Mouse (Mus musculus) heart, embryonic 15.5 days (tissue): ENCODE results near the gene Prdx5. TPM values are rescaled to one million over a fixed set of nuclear protein-coding genes. Genes with fewer than 3 reads are reported as not detected.

Source experiments
- ATAC-seq: fragments of 200-750 bp; cut with Nextera tagmentation; replicated peaks from 2 replicates; pipeline ENCODE4 v1.8.0; 2017; ENCODE audit warnings: low read depth, moderate TSS enrichment; ENCODE audit not compliant: insufficient number of reproducible peaks, insufficient read depth, low FRiP score
- H3K27ac ChIP-seq: fragments of 300-500 bp; sonication (generic); 2 replicates; pipeline ENCODE4 v1.5.1; 2015; ENCODE audit warnings: mild to moderate bottlenecking, inconsistent platforms
- H3K27me3 ChIP-seq: fragments of 300-500 bp; sonication (generic); 2 replicates; pipeline ENCODE4 v1.6.1; 2015; ENCODE audit warnings: inconsistent platforms
- H3K36me3 ChIP-seq: fragments of 300-500 bp; sonication (generic); 2 replicates; pipeline ENCODE4 v1.6.1; 2015; ENCODE audit warnings: mild to moderate bottlenecking, inconsistent platforms
- H3K4me1 ChIP-seq: fragments of 300-500 bp; sonication (generic); replicated peaks from 2 replicates; pipeline ENCODE4 v1.6.1; 2015; ENCODE audit warnings: inconsistent platforms
- H3K4me2 ChIP-seq: fragments of 300-500 bp; sonication (generic); 2 replicates; pipeline ENCODE4 v1.6.1; 2015; ENCODE audit warnings: inconsistent platforms, mild to moderate bottlenecking, moderate library complexity
- H3K4me3 ChIP-seq: fragments of 300-500 bp; sonication (generic); 2 replicates; pipeline ENCODE4 v1.5.1; 2015; ENCODE audit warnings: mild to moderate bottlenecking, inconsistent platforms
- H3K9ac ChIP-seq: fragments of 300-500 bp; sonication (generic); 2 replicates; pipeline ENCODE4 v1.6.1; 2015; ENCODE audit warnings: mild to moderate bottlenecking, inconsistent platforms
- H3K9me3 ChIP-seq: fragments of 300-500 bp; sonication (generic); replicated peaks from 2 replicates; pipeline ENCODE4 v1.6.1; 2016; ENCODE audit warnings: inconsistent platforms
- WGBS: fragments of 180-500 bp; shearing (Covaris S2); methylation state at CpG from one replicate; pipeline ENCODE4 v1.1.7; 2015; ENCODE audit warnings: mixed read lengths; 5-methylcytosine and 5-hydroxymethylcytosine counted together
- polyA plus RNA-seq: library from polyadenylated mRNA; unstranded; fragments of >200 nt; fragmentation: Nextera tagmentation; extraction: Ambion mirVana; gene quantifications from 2 replicates; pipeline ENCODE4 v1.2.1, GENCODE M21; 2015

Gene Prdx5
- polyA plus RNA-seq, result 302 and 344 TPM in 2 replicates

DNA sequence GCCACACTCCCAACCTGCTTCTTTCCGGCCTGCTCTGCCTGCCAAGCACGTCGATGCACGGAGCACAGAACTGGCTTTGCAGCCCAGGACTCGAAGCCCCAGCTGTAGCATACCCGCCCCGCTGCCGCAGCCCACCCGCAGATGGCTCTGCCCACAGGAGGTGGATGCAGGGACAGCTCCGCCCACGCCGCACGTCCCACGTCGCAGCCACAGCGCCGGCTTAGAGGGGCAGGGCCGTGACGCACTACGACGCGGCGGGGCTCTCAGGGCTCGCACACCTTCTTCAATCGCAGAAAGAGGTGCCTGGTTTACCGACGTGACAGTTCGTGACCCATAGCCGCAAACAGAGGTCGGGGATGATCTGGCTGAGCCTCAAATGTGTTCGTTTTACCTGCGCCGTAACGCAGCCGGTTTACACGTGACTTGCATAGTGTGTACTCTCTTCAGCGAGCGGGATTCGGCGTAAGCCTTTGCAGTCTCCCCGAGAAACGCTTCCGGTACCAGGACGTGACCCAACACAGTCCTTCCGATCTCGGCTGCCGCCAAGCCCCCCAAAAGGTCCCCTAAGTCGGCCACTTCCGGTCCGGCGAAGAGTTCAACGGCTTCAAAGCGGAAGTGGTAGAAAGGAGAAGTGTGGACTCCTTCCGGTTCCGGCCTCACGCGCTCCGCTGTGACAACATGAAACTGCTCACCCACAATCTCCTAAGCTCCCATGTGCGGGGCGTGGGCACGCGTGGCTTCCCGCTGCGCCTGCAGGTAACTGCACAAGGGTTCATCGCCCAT lies at the start of gene Prdx5, which contains the start of gene Trmt112:
Prdx5 (minus strand) TSS at position 600 of the 783 bp plus-strand sequence.
Trmt112 (plus strand) TSS at position 192 of the 783 bp plus-strand sequence.
- Histone ChIP-seq H3K27me3 (no peaks in the 10 kb centered on the region), H3K4me3 (peak within 1 kb of the TSS; percentile 80), H3K36me3 (peaks cover 54% of the 10 kb centered on the region), H3K9ac (peak within 1 kb of the TSS; percentile 76), H3K4me2 (peak within 1 kb of the TSS; percentile 83), H3K9me3 (no peaks in the 10 kb centered on the region), H3K27ac (peak within 1 kb of the TSS; percentile 100), H3K4me1 (peaks cover 30% of the 10 kb centered on the region)
- WGBS, result under 1% methylated on average over 65 of the region's 65 CpGs
- peak; percentile 90 for ATAC-seq

GRCm38 (mm10) chr19:6956461-6956860 lies 46.6 kb upstream of the Prdx5 start:
- Histone ChIP-seq H3K4me1 (peaks cover 43% of the 10 kb centered on the region), H3K27ac (no peak overlapping the region), H3K9ac (0 out of 2 replicates have a peak overlapping the region, but pooled peaks have one; percentile 14), H3K4me3 (no peak overlapping the region), H3K27me3 (no peaks in the 10 kb centered on the region), H3K36me3 (peaks cover 50% of the 10 kb centered on the region; the same call in 1 of the 2 replicates), H3K9me3 (no peaks in the 10 kb centered on the region), H3K4me2 (no peak overlapping the region)
- no peak for ATAC-seq
- WGBS, result 82% methylated on average over 10 of the region's 10 CpGs

DNA sequence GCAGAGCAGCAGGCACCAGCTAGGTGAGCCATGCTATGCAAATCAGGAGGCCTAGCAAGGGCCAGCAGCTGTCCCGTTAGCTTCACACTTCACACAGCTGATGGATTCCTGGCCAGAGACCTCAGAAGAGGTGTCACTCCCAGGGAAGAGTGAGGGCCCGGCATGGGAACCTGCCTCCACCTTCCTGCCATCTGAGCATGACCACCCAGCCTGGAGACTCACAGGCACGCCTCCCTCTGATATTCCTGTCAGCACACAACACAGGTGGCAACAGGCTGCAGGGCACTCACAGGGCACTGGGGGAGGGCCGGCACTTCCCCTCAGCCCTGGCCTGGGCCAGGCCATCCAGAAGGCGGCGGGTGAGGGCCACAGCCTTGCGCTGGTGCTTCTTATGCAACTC lies 45.5 kb upstream of the Prdx5 start:
- no peaks in the 10 kb centered on the region for H3K27me3 ChIP-seq
- 40% methylated on average over 7 of the region's 7 CpGs for WGBS
- no peak; the same call in 1 of the 2 replicates for ATAC-seq
- H3K4me3 ChIP-seq, result no peak overlapping the region
- H3K27ac ChIP-seq, result peak overlapping the region; percentile 45
- 0 out of 2 replicates have a peak overlapping the region, but pooled peaks have one; percentile 5 for H3K4me2 ChIP-seq
- peaks cover 49% of the 10 kb centered on the region; the same call in 1 of the 2 replicates for H3K36me3 ChIP-seq
- no peaks in the 10 kb centered on the region for H3K9me3 ChIP-seq
- H3K9ac ChIP-seq, result 0 out of 2 replicates have a peak overlapping the region, but pooled peaks have one; percentile 14
- peaks cover 43% of the 10 kb centered on the region for H3K4me1 ChIP-seq

DNA sequence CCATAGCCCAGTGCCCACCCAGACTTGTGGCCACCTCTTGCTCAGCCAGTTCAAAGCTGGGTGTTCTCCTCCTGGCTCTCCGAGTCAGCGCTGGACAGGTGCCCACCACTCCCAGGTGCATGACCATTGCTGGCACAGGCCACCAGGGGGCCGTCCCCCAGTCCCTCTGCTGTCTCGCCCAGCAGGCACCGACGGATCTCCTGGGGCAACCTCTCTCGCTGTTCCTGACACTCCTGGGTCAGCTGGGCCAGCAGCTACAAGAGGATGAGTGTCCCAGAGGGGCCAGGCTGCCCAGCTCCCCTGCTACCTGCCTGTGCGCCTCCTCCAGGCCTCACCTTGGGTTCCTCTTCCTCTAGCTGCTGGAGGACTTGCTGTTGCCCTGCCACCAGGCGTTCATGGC lies 44.1 kb upstream of the Prdx5 start:
- Histone ChIP-seq H3K9ac (no peak overlapping the region), H3K27me3 (no peaks in the 10 kb centered on the region), H3K4me1 (peaks cover 50% of the 10 kb centered on the region), H3K4me2 (no peak overlapping the region), H3K27ac (no peak overlapping the region; the same call in 1 of the 2 replicates), H3K9me3 (no peaks in the 10 kb centered on the region), H3K4me3 (no peak overlapping the region), H3K36me3 (peaks cover 36% of the 10 kb centered on the region; the same call in 1 of the 2 replicates)
- WGBS, result 56% methylated on average over 9 of the region's 9 CpGs
- no peak for ATAC-seq

DNA sequence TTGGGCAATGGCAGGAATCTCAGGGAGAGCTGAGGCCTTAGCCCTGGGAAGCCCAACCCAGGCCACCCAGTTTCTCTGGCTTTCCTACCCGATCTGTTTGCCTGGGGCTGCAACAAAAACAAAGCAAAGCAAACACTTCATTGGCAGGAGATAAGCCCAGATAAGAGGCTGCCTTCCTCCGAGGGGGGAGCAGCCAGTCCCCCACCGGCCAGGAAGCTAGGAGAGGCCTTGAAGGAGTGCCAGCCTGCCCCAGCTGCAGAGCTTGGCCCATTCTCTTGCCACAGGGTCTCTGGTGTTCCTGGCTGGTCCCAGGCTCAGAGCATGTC lies 42.8 kb upstream of the Prdx5 start:
- H3K36me3 ChIP-seq, result peaks cover 23% of the 10 kb centered on the region; the same call in 1 of the 2 replicates
- no peak for ATAC-seq

DNA sequence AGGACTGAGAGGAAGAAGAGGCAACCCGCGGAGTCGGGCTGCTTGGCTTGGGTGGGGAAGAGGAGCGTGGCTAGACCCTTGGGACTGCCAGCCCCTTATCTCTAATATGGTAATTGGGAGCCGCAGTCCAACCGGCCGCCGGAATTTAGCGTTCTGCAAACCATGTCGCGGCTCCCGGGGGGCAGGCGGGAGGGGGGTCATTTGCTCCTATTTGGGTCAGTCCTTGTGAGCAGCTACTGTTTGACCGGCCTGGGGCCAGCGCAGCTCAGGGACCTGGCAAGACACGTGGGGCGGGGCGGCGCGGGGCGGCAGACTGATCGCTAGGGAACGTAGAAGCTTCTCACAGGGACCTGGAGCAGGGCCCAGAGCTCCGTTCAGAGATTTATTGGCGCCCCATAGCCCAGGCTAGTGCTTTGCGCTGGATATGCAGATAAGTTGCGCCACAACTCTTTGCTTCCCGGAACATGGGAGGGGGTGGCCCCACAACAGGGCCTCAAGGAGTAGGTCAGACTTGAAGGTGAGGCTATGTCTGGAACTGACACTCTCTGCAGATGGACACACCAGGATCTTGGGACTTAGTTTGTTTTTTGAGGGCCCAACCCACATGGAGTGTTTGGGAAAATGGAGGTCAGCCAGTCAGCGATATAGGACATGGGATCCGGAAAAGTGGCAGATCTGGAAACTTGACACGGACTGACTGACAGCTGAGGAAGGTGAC lies 42.2 kb upstream of the Prdx5 start:
- peak; percentile 57 for ATAC-seq
- 1% methylated on average over 31 of the region's 31 CpGs for WGBS
- no peaks in the 10 kb centered on the region for H3K9me3 ChIP-seq
- H3K27ac ChIP-seq, result peak overlapping the region; percentile 99
- H3K27me3 ChIP-seq, result no peaks in the 10 kb centered on the region
- H3K4me2 ChIP-seq, result peak overlapping the region; percentile 83
- H3K4me3 ChIP-seq, result peak overlapping the region; percentile 70
- H3K9ac ChIP-seq, result peak overlapping the region; percentile 83
- H3K4me1 ChIP-seq, result peaks cover 50% of the 10 kb centered on the region
- H3K36me3 ChIP-seq, result peaks cover 18% of the 10 kb centered on the region; the same call in 1 of the 2 replicates

More for the DNA sequence above, 42.8 kb upstream of the Prdx5 start:
- WGBS, result 4% methylated on average over 3 of the region's 3 CpGs
- Histone ChIP-seq H3K9ac (peak overlapping the region; percentile 83; the same call in 1 of the 2 replicates), H3K4me2 (peak overlapping the region; percentile 83), H3K27ac (peak overlapping the region; percentile 99), H3K9me3 (no peaks in the 10 kb centered on the region), H3K27me3 (no peaks in the 10 kb centered on the region), H3K4me1 (peaks cover 50% of the 10 kb centered on the region), H3K4me3 (peak overlapping the region; percentile 70)

DNA sequence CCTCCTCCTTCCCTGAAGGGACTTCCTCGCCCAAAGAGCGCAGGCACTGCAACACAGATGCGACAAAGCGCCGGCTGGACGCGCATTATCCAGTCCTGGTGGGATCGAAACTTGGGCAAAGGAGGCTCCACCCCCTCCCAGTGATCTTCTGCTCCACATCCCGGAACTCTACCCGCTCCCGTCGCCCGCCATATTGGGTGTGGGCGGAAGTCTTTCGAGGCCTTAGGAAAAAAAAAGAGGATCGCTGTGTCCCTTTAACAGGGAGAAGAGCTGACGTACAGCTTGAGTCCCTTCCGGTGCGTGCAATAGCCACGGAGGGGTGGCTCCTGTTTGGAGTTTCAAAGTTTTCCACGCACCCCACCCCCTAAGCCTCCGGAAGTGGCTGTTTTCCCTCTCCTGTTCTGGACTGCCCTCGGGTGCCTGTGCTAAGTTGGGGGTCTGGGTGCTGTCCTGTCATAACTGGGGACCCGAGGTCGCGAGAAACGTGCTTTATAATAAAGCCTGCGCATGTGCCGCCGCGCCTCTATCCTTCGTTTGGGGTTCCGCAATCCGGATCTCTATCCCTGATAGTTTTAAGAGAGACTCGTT lies 41.6 kb upstream of the Prdx5 start:
- Histone ChIP-seq H3K27me3 (no peaks in the 10 kb centered on the region), H3K4me2 (peak overlapping the region; percentile 83), H3K4me3 (peak overlapping the region; percentile 70), H3K36me3 (peaks cover 17% of the 10 kb centered on the region; the same call in 1 of the 2 replicates), H3K9ac (peak overlapping the region; percentile 83), H3K4me1 (peaks cover 49% of the 10 kb centered on the region), H3K27ac (peak overlapping the region; percentile 99), H3K9me3 (no peaks in the 10 kb centered on the region)
- under 1% methylated on average over 35 of the region's 35 CpGs for WGBS
- peak; percentile 74 for ATAC-seq

GRCm38 (mm10) chr19:6950613-6951153 lies 40.8 kb upstream of the Prdx5 start:
- ATAC-seq, result peak; percentile 19
- Histone ChIP-seq H3K4me3 (peak overlapping the region; percentile 70), H3K27me3 (no peaks in the 10 kb centered on the region), H3K4me2 (peak overlapping the region; percentile 83), H3K9ac (peak overlapping the region; percentile 83), H3K36me3 (peaks cover 22% of the 10 kb centered on the region; the same call in 1 of the 2 replicates), H3K9me3 (no peaks in the 10 kb centered on the region), H3K4me1 (peaks cover 42% of the 10 kb centered on the region), H3K27ac (peak overlapping the region; percentile 99)
- under 1% methylated on average over 28 of the region's 28 CpGs for WGBS

DNA sequence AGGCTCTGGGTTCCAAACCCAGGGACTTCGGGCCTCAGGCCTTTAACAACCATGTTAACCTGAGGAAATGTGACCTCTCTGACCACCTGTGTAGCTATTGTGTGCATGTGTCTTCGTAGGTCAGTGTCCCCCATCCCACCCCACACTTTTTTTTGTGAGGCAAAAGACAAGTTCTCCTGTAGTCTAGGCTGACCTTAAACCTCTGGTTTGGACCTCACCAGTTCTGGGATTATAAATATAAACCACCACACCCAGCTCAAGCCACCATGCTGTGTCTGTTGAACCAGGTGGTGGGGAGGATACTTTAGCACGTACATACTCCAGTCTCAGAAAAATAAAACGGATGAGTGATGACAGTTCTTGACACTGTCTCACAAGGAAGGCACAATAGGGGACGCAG lies 40.0 kb upstream of the Prdx5 start:
- H3K4me3 ChIP-seq, result peak overlapping the region; percentile 70
- H3K27me3 ChIP-seq, result no peaks in the 10 kb centered on the region
- H3K9ac ChIP-seq, result peak overlapping the region; percentile 83; the same call in 1 of the 2 replicates
- peak overlapping the region; percentile 83 for H3K4me2 ChIP-seq
- peak overlapping the region; percentile 99 for H3K27ac ChIP-seq
- peaks cover 35% of the 10 kb centered on the region for H3K4me1 ChIP-seq
- ATAC-seq, result no peak
- WGBS, result 62% methylated on average over 5 of the region's 5 CpGs
- no peaks in the 10 kb centered on the region for H3K9me3 ChIP-seq
- peaks cover 18% of the 10 kb centered on the region; the same call in 1 of the 2 replicates for H3K36me3 ChIP-seq

DNA sequence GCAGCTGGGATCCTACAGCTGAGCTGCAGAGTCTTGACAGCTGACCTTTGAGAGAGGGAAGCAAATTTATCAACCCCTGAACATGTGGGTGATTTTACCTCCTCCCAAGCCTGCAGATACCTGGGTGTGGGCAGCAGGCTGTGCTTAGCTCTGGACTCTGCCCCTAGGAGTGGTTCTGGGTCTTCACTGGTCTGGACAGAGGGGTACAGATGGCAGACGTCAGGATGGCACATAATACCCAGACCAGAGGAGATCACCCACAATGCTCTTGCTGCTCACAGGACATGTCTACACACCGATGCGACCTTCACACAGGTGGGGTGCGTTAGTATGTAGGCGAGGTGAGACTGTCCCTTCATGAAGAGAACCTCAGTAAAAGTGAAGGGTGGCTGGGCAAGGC lies 39.6 kb upstream of the Prdx5 start:
- H3K36me3 ChIP-seq, result peaks cover 14% of the 10 kb centered on the region; the same call in 1 of the 2 replicates
- peaks cover 31% of the 10 kb centered on the region for H3K4me1 ChIP-seq
- 89% methylated on average over 5 of the region's 5 CpGs for WGBS
- H3K27me3 ChIP-seq, result no peaks in the 10 kb centered on the region
- H3K9ac ChIP-seq, result no peak overlapping the region
- ATAC-seq, result no peak
- H3K4me3 ChIP-seq, result no peak overlapping the region
- H3K27ac ChIP-seq, result no peak overlapping the region; the same call in 1 of the 2 replicates
- H3K4me2 ChIP-seq, result no peak overlapping the region
- no peaks in the 10 kb centered on the region for H3K9me3 ChIP-seq
